Mouse (Mus musculus) megakaryocyte, adult 5-6 weeks (primary cell): ENCODE measurements around the gene Taok2. TPM values are rescaled to one million over a fixed set of nuclear protein-coding genes. Genes with fewer than 3 reads are reported as not detected.
"Not testable (repeated sequence)": the region's sequence is repeated elsewhere in the genome, so short reads cannot be mapped to it uniquely, and the experiment has no call there.

Experiments used
- ATAC-seq: 2 replicates; pipeline ENCODE4 v1.8.0; 2016; ENCODE audit warnings: mild to moderate bottlenecking, inconsistent platforms; ENCODE audit not compliant: poor library complexity, severe bottlenecking
- total RNA-seq, 2 experiments: library from RNA; stranded (forward) in 1 of 2; stranded (reverse) in 1 of 2; fragments of 153-499, 151-499 nt in 1 of 2; fragments of 221-1000, 200-1000 nt in 1 of 2; gene quantifications; 2 replicates each; pipeline versions ENCODE4 v1.2.3 to v1.2.4; 2015 to 2017

Taok2 gene
- total RNA-seq (2015) (14.3 and 19.0 TPM in 2 replicates), total RNA-seq (2017) (26.8 and 32.0 TPM in 2 replicates)

GRCm38 (mm10) chr7:126884286-126885164, at the start of gene Taok2:
Gene Taok2, minus strand, starts transcription at chr7:126884703.
- peak; percentile 92 for ATAC-seq

DNA sequence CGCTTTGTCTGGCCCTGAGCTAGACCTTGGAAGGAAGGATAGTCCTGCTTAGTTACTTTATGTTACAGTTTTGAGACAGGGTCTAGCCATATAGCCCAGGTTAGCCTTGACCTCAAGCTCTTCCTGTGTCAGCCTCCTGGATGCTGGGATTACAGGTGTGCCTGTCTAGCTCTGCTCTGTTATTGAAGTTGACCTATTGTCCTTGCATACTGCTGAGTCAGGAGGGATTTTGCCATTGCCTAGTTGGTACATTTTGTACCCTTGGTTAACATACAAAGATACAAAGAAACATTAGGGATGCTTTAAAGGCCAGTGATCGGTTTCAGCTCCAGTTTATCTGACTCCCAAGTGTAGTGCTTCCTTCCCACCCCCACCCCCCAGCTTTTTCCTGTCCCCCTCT, 48.1 kb upstream of the Taok2 start:
- no peak for ATAC-seq

- ATAC-seq, result peak; percentile 33; the same call in 1 of the 2 replicates
These were observed 44.5 kb upstream of the Taok2 start for GRCm38 (mm10) chr7:126929046-126929445.

- peak; percentile 98 for ATAC-seq
These were observed 44.0 kb upstream of the Taok2 start, which contains the start of gene Kctd13 for GRCm38 (mm10) chr7:126928384-126929037. Gene Kctd13, plus strand, starts transcription at chr7:126928879.

DNA sequence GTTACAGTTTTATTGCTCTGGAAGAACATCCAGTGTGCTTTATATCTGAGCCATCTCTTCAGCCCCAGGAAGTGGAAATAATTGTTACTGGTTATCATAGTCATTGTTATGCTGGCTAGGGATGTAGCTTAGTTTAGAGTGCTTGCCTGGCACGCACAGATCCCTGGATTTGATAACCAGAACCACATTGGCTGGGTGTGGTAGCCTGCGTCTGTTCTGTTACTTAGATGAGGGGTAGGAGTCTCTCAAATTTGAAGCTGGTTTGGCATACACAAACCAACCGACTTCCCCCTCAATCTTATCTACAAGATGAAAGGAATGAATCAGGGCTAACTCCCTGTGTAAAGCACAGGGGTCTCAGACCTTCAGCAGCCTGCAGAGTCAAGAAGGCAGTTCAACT, 41.8 kb upstream of the Taok2 start:
- ATAC-seq, result no peak

DNA sequence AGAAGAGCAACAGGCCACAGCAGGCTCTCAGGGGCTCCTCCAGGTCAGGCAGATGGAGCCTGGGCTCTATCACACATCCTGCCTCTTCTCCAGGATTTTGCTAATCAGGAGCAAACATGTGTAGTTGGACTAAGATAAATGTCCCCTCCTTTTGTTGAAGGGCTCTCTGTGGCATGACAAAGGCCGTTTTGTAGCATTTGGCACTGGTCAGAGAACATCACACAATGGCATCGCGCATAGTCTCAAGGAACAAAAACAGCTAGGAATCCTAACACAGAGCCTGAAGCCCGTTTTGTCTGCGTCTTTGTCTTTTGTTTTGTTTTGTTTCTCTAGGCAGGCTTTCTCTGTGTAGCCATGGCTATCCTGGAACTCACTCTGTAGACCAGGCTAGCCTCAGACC, 39.5 kb upstream of the Taok2 start:
- no peak for ATAC-seq

DNA sequence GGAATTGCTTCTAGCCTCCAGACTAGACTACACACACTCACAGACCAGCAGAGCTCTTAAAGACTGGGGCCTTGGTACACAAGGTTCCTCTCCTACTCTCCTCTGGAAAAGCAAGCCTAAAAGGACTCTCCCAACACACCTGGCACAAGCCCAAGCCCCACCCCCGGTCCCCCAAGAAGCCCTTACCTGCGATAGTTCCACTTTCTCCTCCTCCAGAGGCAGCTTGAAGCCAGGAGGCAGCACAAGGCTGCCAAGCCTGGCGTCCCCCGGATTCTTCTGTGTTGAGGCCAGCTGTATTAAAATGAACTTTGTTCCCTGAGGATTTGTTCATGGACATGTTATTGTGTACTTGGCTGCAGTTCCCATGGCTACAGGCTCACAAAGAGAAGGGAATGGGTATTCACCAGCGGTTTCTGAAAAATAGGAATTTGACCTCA, 38.1 kb upstream of the Taok2 start, which contains the start of gene Tmem219:
Tmem219 (minus strand) TSS at position 294 of the 437 bp plus-strand sequence.
- no peak for ATAC-seq

- ATAC-seq, result no peak
These were observed 37.1 kb upstream of the Taok2 start for GRCm38 (mm10) chr7:126921563-126921962.

DNA sequence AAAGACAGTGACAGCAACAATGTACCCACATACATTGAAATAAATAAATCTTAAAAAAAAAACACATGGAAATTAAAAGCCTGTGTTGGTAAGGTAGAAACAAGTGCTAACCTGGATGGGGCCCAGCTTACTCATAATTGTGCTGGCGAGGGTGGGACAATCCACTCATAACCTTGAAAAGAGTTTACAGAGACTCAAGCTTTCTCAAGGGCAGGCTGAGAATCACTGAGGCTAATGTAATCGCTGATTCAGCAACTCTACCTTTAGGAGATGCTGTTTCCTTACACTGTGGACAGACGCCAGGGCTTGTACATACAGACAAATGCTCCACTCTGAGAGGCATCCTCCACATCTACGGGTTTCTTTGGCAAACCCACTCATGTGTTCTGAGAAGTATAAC, 35.5 kb upstream of the Taok2 start:
- no peak for ATAC-seq

DNA sequence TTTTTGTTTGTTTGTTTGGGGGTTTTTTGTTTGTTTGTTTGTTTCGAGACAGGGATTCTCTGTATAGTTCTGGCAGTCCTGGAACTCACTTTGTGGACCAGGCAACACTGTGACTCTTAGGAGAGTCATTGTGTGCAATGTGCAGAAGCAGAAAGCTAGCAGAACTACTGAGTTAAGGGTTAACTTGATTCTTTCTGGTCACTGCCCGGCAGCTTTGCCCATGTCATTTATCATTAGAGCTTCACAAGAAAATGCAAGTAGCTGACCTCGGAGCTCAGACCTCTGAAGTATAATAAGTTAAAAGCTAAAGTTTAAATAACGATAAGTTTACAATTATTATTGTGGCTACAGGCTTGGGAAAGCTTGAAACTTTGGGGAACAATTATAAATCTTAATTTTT, 33.9 kb upstream of the Taok2 start:
- not testable (repeated sequence) for ATAC-seq

- ATAC-seq, result no peak
These were observed 30.3 kb upstream of the Taok2 start for GRCm38 (mm10) chr7:126914844-126915243.

- ATAC-seq, result no peak
These were observed 21.1 kb upstream of the Taok2 start for GRCm38 (mm10) chr7:126905590-126905989.

GRCm38 (mm10) chr7:126899781-126900180, 15.3 kb upstream of the Taok2 start:
- ATAC-seq, result not testable (repeated sequence)

- ATAC-seq, result peak; percentile 93
These were observed 13.8 kb upstream of the Taok2 start for GRCm38 (mm10) chr7:126898102-126898990.

- peak; percentile 83 for ATAC-seq
These were observed 13.0 kb upstream of the Taok2 start for GRCm38 (mm10) chr7:126897390-126898101.

- ATAC-seq, result peak; percentile 7; the same call in 1 of the 2 replicates
These were observed 12.4 kb upstream of the Taok2 start for GRCm38 (mm10) chr7:126896912-126897311.

DNA sequence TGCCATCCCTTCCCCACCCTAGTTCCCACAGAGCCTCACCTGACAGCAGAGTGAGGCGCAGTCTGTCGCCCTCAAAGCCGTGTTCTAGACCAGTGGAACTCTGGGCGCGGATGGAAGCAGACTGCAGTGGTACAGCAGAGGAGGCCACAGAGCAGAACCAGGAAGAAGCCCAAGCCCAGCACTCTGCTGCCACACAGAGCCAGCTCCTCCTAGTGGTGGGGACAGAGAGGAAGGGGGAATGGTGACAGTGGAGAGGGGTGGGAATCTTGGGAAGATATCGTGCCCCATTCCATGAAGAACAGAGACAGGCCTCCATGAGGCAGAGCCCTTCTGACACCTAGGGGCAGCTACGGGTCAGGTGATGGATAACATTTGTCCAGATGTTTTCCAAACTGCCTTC, 4.3 kb upstream of the Taok2 start:
- ATAC-seq, result no peak

GRCm38 (mm10) chr7:126887281-126887680, 2.8 kb upstream of the Taok2 start:
- ATAC-seq, result no peak

GRCm38 (mm10) chr7:126883731-126884181, 747 bp downstream of the Taok2 start:
- ATAC-seq, result no peak

DNA sequence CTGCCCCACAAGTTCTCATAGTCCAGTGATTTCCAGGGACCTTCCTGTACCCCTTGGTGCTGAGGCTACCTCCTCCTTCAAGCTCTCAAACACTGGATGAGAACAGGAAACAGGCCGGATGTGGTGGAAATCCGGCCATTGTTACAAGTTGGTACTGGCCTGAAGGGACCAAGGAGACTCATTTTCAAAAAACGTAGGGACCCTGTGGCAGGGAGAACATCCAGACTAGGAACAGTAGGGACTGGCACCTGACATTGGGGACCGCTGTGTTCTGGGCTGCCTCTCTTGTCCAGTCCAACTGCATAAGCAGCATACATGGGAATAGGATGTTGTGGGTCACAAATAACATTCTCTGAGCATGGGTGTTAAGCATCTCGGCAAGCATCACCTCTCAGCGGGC, 3.5 kb downstream of the Taok2 start:
- no peak for ATAC-seq
